Mouse (Mus musculus) erythroblast, adult 5-6 weeks (primary cell): ENCODE measurements at regions not wholly inside any gene's neighbourhood (a gene's known extent, or its start where the extent isn't known, plus 50 kb on each side); places are given as distances from the start of the nearest gene placed in this dataset.

Experiments
- ATAC-seq: replicated peaks from 2 replicates; pipeline ENCODE4 v1.8.0; 2016; ENCODE audit warnings: moderate number of reproducible peaks, mild to moderate bottlenecking, moderate TSS enrichment, inconsistent platforms; ENCODE audit not compliant: poor library complexity, low FRiP score, severe bottlenecking

DNA sequence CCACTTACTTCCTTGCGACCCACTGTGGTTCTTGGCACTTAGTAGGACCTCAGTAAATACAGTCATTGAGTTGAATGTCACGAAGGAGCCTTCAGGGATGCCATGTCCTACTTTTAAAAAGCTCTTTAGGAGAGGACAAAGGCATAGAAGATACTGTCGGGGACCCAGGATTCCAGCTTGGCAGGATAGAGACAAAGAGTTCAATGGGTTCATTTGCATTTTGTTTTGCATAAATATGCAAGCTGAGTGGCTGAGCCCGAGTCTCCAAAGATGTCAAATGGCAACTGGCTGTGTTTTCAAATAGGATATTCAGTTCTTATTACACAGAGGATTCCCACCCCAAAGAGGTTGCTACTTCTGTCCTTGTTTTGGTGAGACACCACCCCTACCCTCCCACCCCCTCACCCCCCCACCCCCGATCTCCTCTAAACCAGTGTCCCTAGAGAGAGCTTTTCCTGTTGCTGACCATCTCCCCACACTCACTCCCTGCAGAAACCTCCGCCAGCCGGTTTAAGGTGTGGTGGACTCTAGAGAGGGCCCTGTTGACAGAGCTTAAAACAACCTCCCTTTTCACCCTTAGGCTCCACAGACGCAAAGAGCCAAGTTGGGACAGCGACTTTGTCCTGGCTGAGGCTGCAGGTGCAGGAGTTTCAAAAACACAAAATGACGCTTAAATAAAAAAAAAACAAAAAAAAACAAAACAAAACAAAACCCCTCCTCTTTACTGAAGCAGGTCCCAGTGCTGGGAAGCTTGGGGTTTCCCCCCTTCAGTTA is 57.9 kb downstream of the Sox9 start:
- no peak for ATAC-seq

GRCm38 (mm10) chr11:112840495-112840828 is 58.4 kb downstream of the Sox9 start:
- ATAC-seq, result no peak

DNA sequence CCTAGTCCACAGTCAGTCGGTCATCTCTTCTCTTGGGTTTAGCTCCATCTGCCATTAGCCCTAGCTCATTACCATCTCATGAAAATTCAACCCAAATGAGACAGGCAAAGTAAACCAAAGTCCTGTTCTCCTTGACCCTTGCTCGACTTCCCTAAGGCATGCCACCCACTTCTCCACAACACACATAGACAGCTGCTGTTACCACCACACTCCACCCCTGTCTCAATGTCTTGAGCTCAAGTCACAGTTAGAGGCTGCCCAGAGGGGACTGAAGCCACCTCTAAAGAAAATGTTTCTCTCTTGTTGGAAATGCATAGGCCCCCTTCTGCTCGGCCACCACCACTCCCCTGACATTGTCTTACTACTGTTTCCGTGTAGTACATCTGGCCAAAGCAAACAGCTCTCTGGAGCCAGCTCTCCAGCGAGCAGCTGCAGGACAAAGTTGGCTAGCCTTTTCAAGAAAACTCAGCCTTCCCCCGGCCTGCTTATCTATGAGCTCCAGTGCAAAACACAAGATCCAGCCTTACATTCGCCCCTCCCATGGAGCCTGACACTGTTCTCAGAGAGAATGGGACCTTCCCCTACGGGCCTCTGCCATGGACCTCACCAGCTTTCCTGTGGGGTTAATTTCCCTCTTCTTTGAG is 62.4 kb downstream of the Sox9 start:
- no peak for ATAC-seq

- no peak for ATAC-seq
Observed at GRCm38 (mm10) chr11:112847146-112847545, 65.1 kb downstream of the Sox9 start.

GRCm38 (mm10) chr11:112847851-112848250 is 65.8 kb downstream of the Sox9 start:
- no peak for ATAC-seq

DNA sequence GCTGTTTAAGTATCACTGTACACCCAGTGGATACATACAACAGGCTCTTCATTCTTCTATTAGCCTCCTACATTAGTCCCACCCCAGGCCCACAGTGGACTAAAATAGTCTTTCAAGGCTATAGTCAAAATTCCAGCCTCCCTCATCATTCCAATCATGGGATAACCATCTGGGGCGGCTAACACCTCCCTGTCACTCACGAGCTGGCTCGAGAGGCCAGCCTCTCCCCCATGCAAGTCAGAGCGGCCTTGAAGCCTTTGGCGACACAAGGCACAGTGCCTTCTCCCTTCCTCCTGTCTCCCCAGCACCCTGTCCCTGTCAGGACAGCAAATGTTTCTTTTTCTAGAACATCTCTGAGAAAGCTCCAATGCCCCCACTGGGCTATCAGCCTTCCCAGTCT is 68.0 kb downstream of the Sox9 start:
- ATAC-seq, result no peak

DNA sequence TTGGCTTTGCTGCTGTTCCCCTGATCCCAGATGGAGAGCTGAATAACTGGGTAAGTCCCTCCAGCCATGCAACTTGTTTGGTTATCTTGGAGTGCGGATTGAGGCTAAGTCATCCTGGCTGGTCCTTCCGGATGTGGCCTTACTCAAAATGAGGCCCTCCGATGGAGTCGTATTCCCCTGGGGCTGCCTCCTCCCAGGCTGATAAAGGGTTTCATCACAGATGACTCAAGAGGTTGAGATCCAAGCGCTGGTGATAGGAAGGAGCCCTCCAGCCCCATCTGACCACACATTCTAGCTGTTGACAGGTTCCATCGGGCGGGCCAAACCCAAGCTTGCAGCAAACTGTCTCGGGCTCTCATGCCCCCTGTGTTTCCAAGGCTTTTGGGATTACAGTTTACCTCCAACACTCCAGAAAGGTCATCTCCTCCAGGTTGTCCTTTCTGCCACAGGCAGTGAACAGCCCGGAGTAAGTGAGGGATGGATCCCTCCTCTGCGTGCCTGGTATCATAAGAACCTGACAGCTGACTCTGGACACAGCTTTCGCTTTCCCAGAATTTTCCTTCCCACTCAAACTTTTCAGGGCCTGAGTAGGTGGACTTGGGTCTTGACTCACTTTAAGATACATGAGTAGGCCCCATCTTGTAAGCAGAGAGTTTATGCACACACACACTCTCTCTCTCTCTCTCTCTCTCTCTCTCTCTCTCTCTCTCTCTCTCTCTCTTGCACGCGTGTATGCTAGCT is 68.7 kb downstream of the Sox9 start:
- ATAC-seq, result no peak

GRCm38 (mm10) chr11:112851321-112851720 is 69.3 kb downstream of the Sox9 start:
- no peak for ATAC-seq

DNA sequence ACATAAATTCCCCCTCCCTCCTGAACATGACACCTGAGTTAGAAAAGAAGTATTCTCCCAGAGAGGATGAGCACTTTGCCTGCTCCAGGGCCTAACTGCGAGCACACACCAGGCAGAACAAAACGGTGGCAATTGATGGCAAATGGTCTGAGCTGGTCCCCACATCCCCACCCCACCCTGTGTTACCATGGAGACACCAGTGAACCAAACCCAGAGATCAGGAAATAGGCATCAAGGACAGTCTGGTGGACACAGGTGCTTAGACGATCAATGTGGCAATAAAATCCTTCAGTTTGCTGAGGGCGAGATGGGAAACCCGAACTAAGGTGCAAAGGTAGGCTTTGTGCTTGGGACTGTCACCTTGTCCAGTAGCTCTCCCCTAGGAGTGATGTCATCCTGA is 74.0 kb downstream of the Sox9 start:
- no peak for ATAC-seq

DNA sequence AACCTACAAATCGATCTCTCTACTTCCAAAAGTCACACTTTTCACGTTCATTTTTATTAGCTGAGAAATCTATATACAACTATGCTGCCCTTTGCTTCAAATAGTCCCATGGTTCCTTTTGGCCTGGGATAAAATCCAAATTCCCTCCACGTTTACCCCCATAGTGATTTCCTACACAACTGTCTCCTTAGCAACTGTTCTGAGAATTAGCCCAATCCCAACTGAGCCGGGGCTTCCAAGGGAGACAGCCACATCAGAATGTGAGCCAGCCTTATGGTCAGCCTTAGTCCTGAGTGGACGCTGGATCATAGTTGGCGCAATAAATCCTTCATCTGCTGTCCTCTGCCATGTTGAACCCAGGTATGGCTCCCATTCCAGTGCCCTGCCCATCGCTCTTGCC is 77.3 kb downstream of the Sox9 start:
- ATAC-seq, result no peak

GRCm38 (mm10) chr11:112860797-112861196 is 78.8 kb downstream of the Sox9 start:
- no peak for ATAC-seq

GRCm38 (mm10) chr11:112861233-112861632 is 79.2 kb downstream of the Sox9 start:
- no peak for ATAC-seq

DNA sequence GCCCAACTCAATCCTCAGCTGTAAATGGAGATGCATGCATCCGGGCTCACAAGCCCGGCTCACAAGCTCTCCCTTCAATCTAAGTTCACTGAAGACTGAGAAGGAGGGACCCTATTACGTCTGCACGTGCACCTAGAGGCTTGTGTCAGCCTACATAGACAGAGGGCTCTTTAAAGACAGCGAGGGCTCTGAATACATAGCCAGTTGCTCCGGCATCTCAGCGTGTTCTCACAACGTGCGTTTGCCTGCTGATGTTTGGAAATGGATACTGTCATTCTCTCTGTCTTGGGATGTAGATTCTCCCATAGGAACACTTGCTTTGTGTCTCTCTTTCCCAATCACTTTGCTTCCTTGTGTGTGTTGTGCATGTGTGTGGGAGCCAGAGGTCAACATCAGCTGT is 83.8 kb downstream of the Sox9 start:
- no peak for ATAC-seq

- no peak for ATAC-seq
Observed at GRCm38 (mm10) chr11:112869571-112869970, 87.5 kb downstream of the Sox9 start.

- ATAC-seq, result no peak
Observed at GRCm38 (mm10) chr11:112870201-112871035, 88.4 kb downstream of the Sox9 start.

DNA sequence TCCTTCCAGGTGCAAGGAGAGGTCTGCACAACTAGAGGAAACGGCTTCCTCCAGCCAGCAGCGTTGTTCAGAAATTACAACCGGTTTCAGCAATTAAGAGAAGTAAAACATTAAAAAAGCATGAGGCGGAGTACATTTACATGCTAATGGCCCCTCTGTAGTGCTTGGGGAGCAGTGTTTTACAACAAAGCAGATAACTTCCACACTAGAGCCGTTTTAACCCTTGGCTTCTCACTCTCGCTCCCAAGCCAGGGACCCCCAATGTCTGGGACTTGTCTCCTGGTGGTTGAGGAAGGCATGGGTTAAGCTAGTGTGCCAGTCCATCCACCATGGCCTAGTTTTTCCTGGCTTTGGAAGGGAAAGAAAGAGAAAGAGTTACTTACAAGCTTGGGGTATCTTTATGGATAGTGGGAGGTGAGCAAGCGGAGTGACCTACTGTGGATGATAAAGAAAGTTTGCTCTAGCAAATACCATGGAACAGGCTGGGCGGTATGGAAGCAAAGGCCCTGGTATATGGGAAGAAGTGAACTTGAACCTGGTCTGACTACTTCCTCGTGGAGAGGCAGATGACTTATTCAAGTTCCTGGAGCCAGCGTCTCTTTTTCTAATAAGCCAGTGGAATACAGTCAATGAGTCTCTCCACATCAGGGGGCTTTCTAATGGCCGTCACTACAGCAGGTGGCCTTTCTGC is 90.8 kb downstream of the Sox9 start:
- ATAC-seq, result no peak

DNA sequence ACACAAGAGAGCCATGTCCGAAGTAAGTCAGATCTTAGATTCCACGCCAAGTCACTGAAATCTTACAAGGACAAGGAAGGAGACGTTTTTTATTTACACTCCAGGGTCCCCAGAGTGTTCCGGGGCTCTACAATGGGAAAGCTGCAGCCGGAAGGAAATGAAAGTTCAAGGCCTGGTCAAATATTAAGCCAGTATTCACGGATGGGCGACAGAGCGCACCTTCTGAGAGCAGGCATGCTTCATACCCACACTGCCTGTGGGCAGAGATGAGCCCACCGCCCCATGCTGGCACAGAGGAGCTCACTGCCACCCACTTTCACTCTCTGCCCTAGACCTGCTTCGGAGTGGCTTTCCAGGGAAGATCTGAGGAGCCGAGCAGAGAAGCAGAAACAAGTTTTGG is 92.2 kb downstream of the Sox9 start:
- no peak for ATAC-seq

DNA sequence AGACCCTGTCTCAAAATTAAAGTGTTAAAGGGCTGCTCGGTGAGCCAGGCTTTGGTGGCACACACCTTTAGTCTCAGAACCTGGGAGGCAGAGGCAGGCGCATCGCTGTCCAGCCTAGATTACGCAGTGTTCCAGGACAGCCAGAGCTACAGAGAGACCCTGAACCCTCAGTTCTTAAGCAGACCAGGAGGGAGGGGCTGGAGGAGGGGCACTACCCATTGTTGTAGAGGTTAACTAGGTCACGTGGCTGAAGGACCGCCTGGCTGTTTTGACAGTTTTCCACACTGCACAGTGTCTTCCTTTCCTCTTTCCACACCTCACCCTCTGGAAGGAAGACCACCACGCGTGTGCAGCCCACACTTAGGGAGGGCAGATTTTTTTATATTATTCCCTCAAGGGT is 94.2 kb downstream of the Sox9 start:
- no peak for ATAC-seq

- no peak for ATAC-seq
Observed at GRCm38 (mm10) chr11:112878436-112878835, 96.4 kb downstream of the Sox9 start.

GRCm38 (mm10) chr11:112880736-112881135 is 98.7 kb downstream of the Sox9 start:
- no peak for ATAC-seq
